Mouse (Mus musculus) forebrain, postnatal 0 days (tissue): ENCODE results near the gene Ifrd2. TPM values are rescaled to one million over a fixed set of nuclear protein-coding genes. Genes with fewer than 3 reads are reported as not detected.

Experiments
- ATAC-seq: fragments of 200-750 bp; cut with Nextera tagmentation; 2 replicates; pipeline ENCODE4 v1.8.0; 2017; ENCODE audit warnings: mild to moderate bottlenecking, moderate library complexity
- DNase-seq: peaks from one replicate; pipeline ENCODE4 v3.0.0-alpha.2; 2015
- H3K27ac ChIP-seq: fragments of 300-500 bp; sonication (generic); 2 replicates; pipeline ENCODE4 v1.5.1; 2014; ENCODE audit warnings: low read depth, mild to moderate bottlenecking, antibody characterized with exemption, low read length, moderate library complexity, mixed read lengths
- H3K27me3 ChIP-seq: fragments of 300-500 bp; sonication (generic); 2 replicates; pipeline ENCODE4 v1.6.1; 2014; ENCODE audit warnings: mild to moderate bottlenecking, low read length, mixed read lengths; ENCODE audit not compliant: insufficient read depth
- H3K36me3 ChIP-seq: fragments of 300-500 bp; sonication (generic); 2 replicates; pipeline ENCODE4 v1.6.1; 2014; ENCODE audit warnings: mild to moderate bottlenecking, moderate library complexity; ENCODE audit not compliant: insufficient read depth
- H3K4me1 ChIP-seq: fragments of 300-500 bp; sonication (generic); 2 replicates; pipeline ENCODE4 v1.6.1; 2014; ENCODE audit warnings: antibody characterized with exemption; ENCODE audit not compliant: insufficient read depth
- H3K4me2 ChIP-seq: fragments of 300-500 bp; sonication (generic); 2 replicates; pipeline ENCODE4 v1.6.1; 2014; ENCODE audit warnings: low read depth, mild to moderate bottlenecking, moderate library complexity
- H3K4me3 ChIP-seq: fragments of 300-500 bp; sonication (generic); 2 replicates; pipeline ENCODE4 v1.5.1; 2014; ENCODE audit warnings: low read depth, low read length, mixed read lengths
- H3K9ac ChIP-seq: fragments of 300-500 bp; sonication (generic); 2 replicates; pipeline ENCODE4 v1.6.1; 2014; ENCODE audit warnings: mild to moderate bottlenecking
- H3K9me3 ChIP-seq: fragments of 300-500 bp; sonication (generic); 2 replicates; pipeline ENCODE4 v1.6.1; 2016; ENCODE audit warnings: low read length
- CTCF ChIP-seq: sonication (generic); IDR thresholded peaks from 2 replicates; pipeline ENCODE4 v1.5.1; 2016; ENCODE audit warnings: antibody characterized with exemption, control low read depth, low read depth
- WGBS: fragments of 180-500 bp; shearing (Covaris S2); extraction: QIAGEN DNeasy Blood & Tissue Kit; methylation state at CpG from one replicate; pipeline ENCODE4 v1.1.7; 2014; 5-methylcytosine and 5-hydroxymethylcytosine counted together
- polyA plus RNA-seq: library from polyadenylated mRNA; unstranded; fragments of >200 nt; fragmentation: Nextera tagmentation; extraction: Ambion mirVana; gene quantifications from 2 replicates; pipeline ENCODE4 v1.2.1, GENCODE M21; 2015
- total RNA-seq: library from RNA; depleted of rRNA; stranded (reverse); fragments of >200 nt; gene quantifications from 2 replicates; pipeline ENCODE4 v1.2.3, GENCODE M21; 2014

The Ifrd2 gene
- total and polyA plus RNA-seq, 2 experiments from 2014 or later = 7.4 to 13.8 TPM

DNA sequence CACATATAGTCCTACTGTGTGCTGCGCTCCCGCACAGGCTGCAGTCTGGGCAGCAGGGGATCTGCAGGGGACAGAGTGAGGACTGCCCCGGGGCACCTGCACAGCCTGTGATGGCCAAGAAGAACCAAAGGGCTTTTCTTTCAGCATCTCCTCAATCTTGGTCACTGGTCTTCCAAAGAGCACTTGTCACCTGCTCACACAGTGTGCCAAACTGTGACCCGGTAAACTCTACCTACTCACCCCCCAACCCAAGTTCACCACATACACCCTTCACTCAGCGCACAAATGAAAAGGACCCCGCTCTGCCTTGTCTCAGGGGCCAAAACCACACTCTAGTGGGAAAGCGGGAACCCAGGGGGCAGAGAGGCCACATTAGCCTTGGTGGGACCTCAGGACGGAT lies 44.4 kb downstream of the Ifrd2 start:
- no peaks in the 10 kb centered on the region for H3K9me3 ChIP-seq
- peak overlapping the region; percentile 61; the same call in 1 of the 2 replicates for H3K9ac ChIP-seq
- H3K27ac ChIP-seq = peak overlapping the region; percentile 90
- no peak overlapping the region for H3K4me3 ChIP-seq
- 55% methylated on average over 8 of the region's 8 CpGs for WGBS
- H3K36me3 ChIP-seq = no peaks in the 10 kb centered on the region
- TF ChIP-seq CTCF = no peak
- ATAC-seq (no peak), DNase-seq (no peak)
- H3K4me1 ChIP-seq = peaks cover 64% of the 10 kb centered on the region
- peak overlapping the region; percentile 98 for H3K4me2 ChIP-seq
- no peaks in the 10 kb centered on the region for H3K27me3 ChIP-seq

DNA sequence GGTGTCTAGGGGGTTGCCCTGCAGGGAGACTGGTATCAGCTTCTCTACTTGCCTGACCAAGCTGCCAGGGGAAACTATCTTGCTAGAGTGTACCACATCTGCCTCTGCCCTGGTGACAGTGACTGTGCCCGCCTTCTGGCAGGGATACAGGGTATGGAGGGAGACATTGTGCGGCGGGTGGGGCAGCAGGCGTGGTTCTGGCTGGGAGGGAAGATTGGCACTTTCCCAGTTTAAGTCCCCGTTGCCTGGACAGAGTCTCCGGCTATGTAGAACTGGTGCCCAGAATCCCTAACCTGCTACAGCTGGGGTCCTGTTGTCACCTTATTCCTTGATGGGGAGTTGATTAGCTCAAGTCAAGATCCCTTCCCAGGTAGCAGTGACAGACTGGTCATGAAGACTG lies 45.0 kb downstream of the Ifrd2 start:
- Histone ChIP-seq H3K4me3 (peak overlapping the region; percentile 85), H3K27ac (peak overlapping the region; percentile 90), H3K4me2 (peak overlapping the region; percentile 98), H3K27me3 (no peaks in the 10 kb centered on the region), H3K4me1 (peaks cover 62% of the 10 kb centered on the region), H3K9ac (peak overlapping the region; percentile 61), H3K36me3 (no peaks in the 10 kb centered on the region), H3K9me3 (no peaks in the 10 kb centered on the region)
- TF ChIP-seq CTCF = no peak
- peak; percentile 52 for DNase-seq
- WGBS = 4% methylated on average over 6 of the region's 6 CpGs
- no peak for ATAC-seq

DNA sequence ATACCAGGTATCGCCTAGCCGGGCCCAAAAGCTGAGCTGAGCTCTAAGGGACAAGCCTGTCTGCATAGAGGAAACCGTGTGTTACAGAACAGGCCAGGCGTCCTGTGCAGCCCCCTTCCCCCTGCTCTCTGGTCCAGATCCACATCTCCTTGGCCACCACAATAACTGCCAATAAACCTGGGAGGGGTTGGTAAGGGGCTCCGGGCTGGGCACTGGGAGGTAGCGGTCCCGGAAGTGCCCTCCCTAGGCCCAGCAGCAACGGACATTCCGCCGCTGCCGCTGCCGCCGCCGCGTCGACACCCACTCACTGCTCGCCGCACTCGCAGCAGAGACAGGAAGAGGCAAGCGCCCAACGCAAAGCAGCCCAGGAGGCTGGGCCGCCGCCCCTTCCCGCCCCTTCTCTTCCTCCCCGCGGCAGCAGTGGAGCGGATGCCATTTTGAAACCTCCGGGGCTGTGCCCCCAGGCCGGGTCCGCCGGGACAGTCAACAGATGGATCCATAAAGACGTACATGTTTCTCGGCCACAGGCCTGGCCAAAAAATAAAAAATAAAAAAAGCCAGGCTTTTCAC lies 45.7 kb downstream of the Ifrd2 start:
- H3K36me3 ChIP-seq = no peaks in the 10 kb centered on the region
- peak overlapping the region; percentile 61 for H3K9ac ChIP-seq
- 3% methylated on average over 31 of the region's 33 CpGs for WGBS
- peak overlapping the region; percentile 90 for H3K27ac ChIP-seq
- peak overlapping the region; percentile 98 for H3K4me2 ChIP-seq
- no peaks in the 10 kb centered on the region for H3K27me3 ChIP-seq
- H3K4me1 ChIP-seq = peaks cover 55% of the 10 kb centered on the region
- ATAC-seq (peak; percentile 52), DNase-seq (peak; percentile 82)
- peak overlapping the region; percentile 85 for H3K4me3 ChIP-seq
- TF ChIP-seq CTCF = no peak
- H3K9me3 ChIP-seq = no peaks in the 10 kb centered on the region

DNA sequence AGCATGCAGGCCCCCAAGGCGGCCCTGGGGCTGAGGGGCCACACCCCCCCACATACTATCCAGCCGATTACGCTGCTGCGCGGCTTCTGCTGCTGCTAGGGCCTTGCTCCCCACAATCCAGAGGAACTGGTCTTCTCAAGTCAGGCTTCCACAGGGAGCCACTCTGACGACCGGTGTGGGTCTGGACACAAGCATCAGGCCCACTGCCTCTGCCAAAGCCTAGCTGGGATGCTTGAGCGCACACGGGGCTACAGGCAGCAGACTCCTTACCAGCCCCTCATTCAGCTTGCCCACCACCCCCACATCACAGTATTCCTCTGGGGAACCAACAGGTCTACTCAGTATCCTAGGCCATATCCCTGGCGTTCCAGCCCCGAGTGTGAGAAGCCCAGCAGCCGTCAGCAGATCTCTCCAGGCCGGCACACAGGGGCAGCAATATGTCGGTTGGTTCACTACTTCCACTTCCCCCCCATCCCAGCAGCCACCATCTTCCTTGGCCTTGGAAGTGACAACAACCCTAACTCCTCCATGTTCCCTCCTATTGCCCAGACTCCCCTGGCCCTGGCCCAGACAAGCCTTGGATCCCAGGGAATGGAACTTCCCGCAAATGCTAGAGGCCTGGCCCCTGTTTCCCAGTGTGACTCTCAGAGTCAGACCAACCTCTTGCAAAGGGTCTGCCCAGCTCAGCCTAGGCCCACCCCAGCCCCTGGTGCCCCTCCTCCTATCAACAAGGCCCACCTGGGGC lies 46.4 kb downstream of the Ifrd2 start:
- ATAC-seq = peak; percentile 4; the same call in 1 of the 2 replicates
- Histone ChIP-seq H3K4me1 (peaks cover 50% of the 10 kb centered on the region), H3K4me2 (peak overlapping the region; percentile 98), H3K27me3 (no peaks in the 10 kb centered on the region), H3K9ac (peak overlapping the region; percentile 61), H3K27ac (peak overlapping the region; percentile 90), H3K36me3 (no peaks in the 10 kb centered on the region), H3K9me3 (no peaks in the 10 kb centered on the region), H3K4me3 (peak overlapping the region; percentile 85)
- peak; percentile 66 for DNase-seq
- 1% methylated on average over 15 of the region's 15 CpGs for WGBS
- TF ChIP-seq CTCF = no peak

DNA sequence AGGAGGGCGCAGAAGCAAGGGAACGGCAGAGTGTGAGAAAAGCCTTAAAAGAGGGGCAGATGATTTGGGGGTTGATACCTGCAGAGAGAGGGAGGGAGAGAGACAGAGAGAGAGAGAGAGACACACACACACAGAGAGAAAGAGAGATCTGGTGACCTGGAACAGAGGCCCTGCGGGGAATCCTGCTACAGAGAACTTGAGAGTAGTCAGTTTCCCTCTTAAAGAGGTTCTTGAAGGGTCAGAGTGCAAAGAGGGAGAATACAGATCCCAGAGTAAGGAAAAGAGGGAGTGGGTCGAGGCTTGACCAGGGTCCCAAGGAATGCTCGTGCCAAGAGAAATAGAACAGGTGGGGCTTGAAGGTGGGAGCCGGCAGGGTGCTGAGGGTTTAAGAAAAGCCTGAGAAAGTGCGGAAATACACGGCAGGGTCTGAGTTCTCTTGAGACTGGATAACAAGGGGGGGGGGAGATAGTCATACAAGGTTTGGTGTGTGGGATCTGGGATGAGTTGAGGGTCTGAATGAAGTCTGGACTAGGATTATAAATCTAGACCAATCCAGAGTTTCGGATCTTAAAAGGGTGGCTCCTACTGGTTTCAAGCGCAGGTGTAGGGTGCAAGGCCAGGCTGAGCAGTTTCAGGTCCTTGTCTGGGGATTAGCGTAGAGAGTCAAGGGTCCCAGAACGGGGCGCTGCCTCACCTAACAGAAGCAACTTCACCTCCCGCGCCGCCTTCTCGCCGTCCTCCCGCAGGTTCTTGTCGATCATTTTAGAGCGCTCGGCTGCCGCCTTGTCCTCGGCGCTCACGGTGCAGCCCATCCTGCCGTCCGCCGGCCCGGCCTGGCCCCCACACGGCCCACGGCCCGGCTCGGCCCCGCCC lies 47.2 kb downstream of the Ifrd2 start:
- Histone ChIP-seq H3K27me3 (no peaks in the 10 kb centered on the region), H3K4me1 (peaks cover 45% of the 10 kb centered on the region), H3K4me3 (peak overlapping the region; percentile 85), H3K36me3 (no peaks in the 10 kb centered on the region), H3K9me3 (no peaks in the 10 kb centered on the region), H3K4me2 (peak overlapping the region; percentile 98), H3K27ac (peak overlapping the region; percentile 90), H3K9ac (peak overlapping the region; percentile 61)
- ATAC-seq (no peak), DNase-seq (no peak)
- no peak; the same call in 1 of the 2 replicates for TF ChIP-seq CTCF
- 1% methylated on average over 35 of the region's 35 CpGs for WGBS

DNA sequence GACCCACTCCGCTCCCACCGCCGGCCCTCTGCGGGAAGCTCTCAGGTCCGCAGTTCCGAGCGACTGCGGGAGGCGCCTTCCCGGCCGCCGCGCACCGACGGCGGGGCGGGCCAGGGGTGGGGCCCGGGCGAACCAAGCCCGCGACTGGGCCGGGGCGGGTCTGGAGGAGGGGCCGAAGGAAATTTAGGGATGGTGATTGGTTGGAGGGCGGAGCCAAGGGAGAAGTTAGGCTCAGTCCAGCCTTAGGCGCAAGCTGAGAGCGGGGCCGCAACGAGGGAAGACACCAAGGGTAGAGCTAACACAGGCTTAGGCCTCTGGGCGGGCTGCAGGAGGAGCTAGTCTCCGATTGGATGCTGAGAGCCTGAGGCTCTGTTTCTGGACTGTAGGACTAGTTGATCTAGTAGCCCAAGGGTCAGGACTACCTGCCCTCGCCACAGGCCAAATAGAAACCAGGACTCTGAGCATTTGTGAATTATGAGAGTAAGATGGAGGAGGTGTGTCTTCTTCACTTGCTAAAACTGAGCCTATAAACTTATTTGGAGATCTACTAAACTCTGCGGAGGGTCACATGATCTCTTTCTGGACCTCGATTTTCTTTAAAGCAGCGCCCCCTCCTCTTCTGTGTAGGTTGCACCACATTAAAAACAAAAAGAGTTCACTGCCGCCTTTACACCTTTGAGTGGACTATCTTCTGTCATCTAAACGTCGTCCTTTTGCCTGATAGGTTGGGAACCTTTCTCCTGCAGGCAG lies 48.0 kb downstream of the Ifrd2 start, which contains the start of gene Gnai2:
Gene Gnai2 (minus strand): TSS at position 89 of the 750 bp plus-strand sequence.
- H3K9me3 ChIP-seq = no peaks in the 10 kb centered on the region
- ATAC-seq (peak; percentile 90), DNase-seq (peak; percentile 92)
- H3K4me3 ChIP-seq = peak within 1 kb of the TSS; percentile 85
- peak within 1 kb of the TSS; percentile 98 for H3K4me2 ChIP-seq
- no peaks in the 10 kb centered on the region for H3K27me3 ChIP-seq
- H3K27ac ChIP-seq = peak within 1 kb of the TSS; percentile 90
- no peaks in the 10 kb centered on the region for H3K36me3 ChIP-seq
- WGBS = 6% methylated on average over 37 of the region's 38 CpGs
- peak within 1 kb of the TSS; percentile 61 for H3K9ac ChIP-seq
- peaks cover 38% of the 10 kb centered on the region for H3K4me1 ChIP-seq
- TF ChIP-seq CTCF = no peak; the same call in 1 of the 2 replicates
